Mouse (Mus musculus) ES-E14 (cell line): Measurements from ENCODE around the gene Hirip3.

Experiments
- CHD2 ChIP-seq: IDR thresholded peaks from 2 replicates; pipeline ENCODE4 v1.6.1; 2014; ENCODE audit warnings: mild to moderate bottlenecking, low read depth, low read length, inconsistent platforms
- HCFC1 ChIP-seq: IDR thresholded peaks from 2 replicates; pipeline ENCODE4 v1.6.1; 2012; ENCODE audit warnings: low read length, inconsistent platforms, borderline replicate concordance; ENCODE audit not compliant: insufficient read depth
- MAFK ChIP-seq: IDR thresholded peaks from 2 replicates; pipeline ENCODE4 v1.6.1; 2014; ENCODE audit warnings: mild to moderate bottlenecking, low read depth, low read length, inconsistent platforms; ENCODE audit not compliant: insufficient read depth

GRCm38 (mm10) chr7:126855641-126856040, 6.1 kb upstream of the Hirip3 start:
- TF ChIP-seq HCFC1 (no peak), MAFK (no peak), CHD2 (no peak)
